Mouse (Mus musculus): ENCODE measurements around the gene Cracr2a. TPM values are rescaled to one million over a fixed set of nuclear protein-coding genes. Genes with fewer than 3 reads are reported as not detected.

Gene Cracr2a
- total RNA-seq, 2 experiments from 2014 or later = 5.2 to 6.5 TPM

DNA sequence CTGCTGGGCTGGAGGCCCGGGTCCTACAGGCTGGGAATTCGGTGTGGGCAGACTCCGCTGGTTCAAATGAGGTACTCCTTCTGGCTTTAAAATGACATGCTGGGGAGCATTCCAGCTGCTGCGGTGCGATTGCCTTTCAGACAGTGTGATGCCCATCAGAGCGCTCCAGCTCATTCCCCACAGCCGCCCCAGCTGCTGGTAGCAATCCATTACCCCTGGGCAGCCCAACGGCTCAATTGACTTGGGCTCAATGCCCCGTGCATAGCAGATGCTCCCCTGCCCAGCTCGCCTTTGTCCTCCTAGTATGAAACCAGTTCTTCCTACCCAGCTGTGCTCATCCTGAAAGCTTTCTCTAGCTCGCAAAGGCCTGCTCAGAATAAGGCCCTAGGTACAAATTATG lies 115.7 kb downstream of the Cracr2a start:
- ATAC-seq (replicated peaks; ENCODE audit: low FRiP score, low TSS enrichment, poor library complexity, severe bottlenecking) = no peak

DNA sequence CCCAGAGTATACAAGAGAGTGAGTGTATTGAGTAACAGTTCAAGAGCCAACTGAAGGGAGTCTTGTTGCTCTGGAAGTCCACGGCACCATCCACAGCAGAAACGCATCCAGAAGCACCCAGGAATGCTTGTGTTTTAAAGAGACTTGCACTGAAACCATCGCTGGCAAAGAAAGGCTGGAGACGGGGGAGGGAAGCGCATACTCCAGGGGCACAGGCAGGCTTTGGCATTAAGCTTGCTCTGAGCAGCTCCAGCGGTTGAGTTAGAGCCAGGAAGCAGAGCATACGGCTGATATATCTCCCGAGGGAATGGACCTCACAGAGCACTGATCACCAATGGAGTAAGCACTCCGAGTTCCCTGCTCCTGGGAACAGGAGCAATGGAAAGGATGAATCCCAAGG lies 117.2 kb downstream of the Cracr2a start:
- no peak for ATAC-seq (replicated peaks; ENCODE audit: low FRiP score, low TSS enrichment, poor library complexity, severe bottlenecking)

DNA sequence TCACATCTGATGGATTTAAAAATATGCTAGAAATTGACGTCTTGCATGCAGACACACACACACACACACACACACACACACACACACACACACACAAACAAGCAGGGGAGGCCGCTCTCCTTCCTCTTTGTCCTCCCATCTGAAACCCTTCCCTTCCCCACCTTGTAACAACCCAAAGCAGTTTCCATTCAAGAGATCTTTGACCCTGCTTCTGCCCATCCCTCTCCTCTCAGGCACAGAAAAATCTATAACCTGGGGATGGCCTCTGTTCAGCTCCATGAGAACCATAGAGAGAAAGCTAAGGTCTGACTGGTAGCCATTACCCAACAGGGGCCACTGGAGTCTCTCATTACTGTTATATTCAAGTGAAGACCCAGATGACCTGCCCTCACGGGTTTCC lies 117.9 kb downstream of the Cracr2a start:
- ATAC-seq (replicated peaks; ENCODE audit: low FRiP score, low TSS enrichment, poor library complexity, severe bottlenecking) = no peak

DNA sequence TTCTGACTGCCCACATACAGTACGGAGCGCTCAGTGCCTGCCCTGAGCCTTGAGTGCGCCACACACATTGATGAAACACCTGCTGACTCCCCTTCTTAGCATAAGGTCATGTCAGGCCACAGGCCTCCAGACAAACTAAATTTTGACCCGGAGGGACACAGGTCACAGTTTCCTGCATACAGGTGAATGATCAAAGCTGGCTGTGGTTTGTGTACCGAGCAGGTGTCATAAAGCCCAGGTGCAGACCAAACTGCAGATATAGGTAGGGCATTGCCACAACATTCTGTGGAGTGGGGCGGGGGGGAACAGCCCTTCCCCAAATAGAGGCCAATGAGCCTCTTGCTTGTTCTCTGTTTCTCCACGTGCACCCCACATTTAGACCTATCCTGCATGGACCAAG lies 119.6 kb downstream of the Cracr2a start:
- no peak for ATAC-seq (replicated peaks; ENCODE audit: low FRiP score, low TSS enrichment, poor library complexity, severe bottlenecking)

DNA sequence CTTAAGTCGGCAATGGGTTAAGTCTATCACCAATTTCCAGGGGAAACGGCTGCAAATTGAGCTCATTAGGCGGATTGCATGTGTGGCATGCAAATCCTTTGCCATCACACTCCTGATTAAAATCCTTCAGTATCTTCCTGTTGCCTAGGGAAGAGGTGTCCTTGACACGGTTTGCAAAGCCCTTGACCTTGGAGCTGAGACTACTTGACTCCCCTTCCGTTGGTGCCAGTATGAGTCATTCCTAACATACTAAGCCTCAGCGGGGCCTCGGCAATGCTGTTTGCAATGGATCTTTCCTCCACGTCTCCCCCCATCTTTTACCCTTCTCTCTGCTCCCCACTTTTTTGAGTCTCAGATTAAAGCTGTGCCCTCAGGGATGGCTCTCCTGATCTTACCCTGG lies 122.4 kb downstream of the Cracr2a start:
- no peak for ATAC-seq (replicated peaks; ENCODE audit: low FRiP score, low TSS enrichment, poor library complexity, severe bottlenecking)

DNA sequence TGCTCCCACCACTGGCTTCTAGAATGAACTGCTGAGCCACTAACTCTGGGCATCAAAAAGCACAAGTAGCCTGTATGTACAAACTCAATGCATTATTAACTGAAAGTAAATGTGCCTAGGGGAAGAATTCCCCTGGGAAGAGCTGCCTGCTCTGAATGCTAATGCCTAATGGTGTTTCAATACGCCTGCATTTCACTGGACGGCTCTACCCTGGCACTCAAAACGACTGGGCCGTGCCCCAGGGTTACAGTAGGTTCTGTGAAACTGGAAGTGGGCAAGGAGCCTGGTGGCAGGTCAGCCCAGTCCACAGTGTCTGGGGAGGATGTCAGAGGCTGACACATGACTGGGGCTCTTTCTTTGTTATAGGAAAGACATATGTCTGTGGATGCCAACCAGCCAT lies 123.8 kb downstream of the Cracr2a start:
- ATAC-seq (replicated peaks; ENCODE audit: low FRiP score, low TSS enrichment, poor library complexity, severe bottlenecking) = no peak

DNA sequence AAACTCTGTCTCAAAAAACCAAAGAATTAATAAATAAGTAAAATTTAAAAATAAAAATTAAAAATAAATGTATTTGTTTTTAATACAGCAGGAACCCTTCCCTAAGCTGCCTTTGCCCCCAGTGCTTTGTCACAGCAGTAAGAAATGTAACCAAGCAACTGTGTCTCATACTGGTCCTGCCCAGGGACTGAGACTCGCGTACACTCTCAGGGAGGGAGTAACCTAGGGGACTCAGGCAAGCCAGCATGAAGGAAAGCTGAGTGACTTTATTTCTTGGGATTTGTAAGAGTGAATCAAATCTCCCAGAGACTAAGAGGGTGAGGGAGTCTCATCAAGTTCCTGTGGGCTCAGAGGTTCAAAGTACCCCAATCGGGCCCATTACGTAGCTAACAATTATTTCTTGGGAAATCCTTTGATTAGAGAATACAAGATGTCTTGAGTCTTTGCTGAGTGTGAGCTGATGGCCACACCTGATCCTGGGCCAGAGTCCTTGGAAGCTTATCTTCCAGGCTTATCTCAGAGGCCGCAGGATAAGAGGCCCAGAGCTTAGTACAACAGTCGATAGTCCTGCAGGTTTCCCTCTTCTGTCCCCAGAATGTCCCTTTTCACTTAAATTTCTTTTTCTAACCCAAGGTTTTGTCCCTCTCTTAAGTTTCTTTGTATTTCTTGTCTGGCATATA lies 126.2 kb downstream of the Cracr2a start:
- no peak for ATAC-seq (replicated peaks; ENCODE audit: low FRiP score, low TSS enrichment, poor library complexity, severe bottlenecking)

DNA sequence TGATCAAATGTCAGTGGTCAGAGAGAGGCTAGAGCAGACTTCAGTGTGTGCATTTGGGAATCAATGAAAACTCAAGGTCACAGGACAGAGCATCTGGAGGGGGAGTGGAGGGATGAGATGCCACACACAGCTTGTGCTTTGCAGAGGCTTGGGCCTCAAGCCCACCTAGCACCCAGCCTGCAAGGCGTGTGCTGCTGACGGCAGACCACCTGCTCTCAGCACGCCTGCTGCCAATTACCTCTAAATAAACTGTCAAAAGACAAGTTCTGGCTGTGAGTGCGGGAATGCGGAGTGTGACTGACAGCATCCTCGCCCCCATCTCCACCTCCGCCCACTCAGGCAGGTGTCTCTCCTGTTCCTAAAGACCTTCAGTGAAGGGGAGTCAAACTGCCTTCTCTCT lies 131.2 kb downstream of the Cracr2a start:
- no peak for ATAC-seq (replicated peaks; ENCODE audit: low FRiP score, low TSS enrichment, poor library complexity, severe bottlenecking)

DNA sequence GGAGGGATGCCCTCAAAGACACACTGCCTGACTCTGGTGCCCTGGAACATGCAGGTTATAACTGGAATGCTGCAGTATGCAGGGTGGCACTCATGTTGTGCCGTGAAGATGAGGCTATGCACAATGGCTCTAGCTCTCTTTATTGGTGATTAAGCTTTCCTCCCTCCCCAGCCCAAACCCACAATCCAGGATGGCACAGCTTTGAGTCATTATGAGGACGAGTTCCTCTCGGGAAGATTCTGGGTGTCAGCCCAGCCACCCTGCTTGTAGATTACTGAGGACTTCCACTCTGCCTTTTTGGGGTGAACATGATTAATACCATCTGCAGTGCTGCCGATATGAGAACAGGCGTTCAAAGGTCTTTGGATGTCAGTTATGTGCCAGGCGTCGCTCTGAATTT lies 132.5 kb downstream of the Cracr2a start:
- ATAC-seq (replicated peaks; ENCODE audit: low FRiP score, low TSS enrichment, poor library complexity, severe bottlenecking) = no peak

DNA sequence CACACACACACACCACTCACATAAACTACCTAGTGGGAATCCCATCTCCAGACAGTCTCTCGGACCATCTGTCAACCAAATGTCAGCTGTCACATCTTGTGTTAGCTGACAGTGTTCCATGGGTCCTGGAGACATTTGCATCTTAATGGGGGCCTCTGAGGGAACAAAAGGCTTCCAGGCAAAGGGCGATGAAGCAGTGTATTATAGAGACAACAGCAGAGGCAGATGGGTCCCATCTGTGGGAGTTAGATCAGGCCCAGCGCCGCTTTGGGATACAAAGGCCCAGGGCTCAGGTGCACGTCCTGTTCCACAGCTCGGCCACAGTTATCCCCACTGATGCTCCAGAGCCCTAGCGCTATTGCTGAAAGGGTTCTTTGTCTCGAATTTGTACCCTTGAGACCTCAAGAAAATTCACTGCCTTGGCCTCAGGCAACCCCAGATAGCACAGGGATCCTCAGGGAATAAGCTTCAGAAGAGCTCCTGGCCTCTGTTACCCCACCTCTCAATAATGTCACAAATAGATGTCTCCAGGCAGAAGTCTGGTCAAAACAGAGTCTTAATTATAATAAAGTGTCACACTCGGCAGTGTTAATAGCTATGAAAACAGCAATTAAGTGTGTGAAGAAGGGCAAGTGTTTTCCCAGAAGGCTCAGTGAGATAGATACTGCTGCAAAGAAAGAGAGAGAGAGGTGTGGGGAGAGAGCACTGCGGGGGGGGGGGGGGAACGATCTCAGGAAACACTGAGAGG lies 140.1 kb downstream of the Cracr2a start:
- no peak for ATAC-seq (replicated peaks; ENCODE audit: low FRiP score, low TSS enrichment, poor library complexity, severe bottlenecking)

DNA sequence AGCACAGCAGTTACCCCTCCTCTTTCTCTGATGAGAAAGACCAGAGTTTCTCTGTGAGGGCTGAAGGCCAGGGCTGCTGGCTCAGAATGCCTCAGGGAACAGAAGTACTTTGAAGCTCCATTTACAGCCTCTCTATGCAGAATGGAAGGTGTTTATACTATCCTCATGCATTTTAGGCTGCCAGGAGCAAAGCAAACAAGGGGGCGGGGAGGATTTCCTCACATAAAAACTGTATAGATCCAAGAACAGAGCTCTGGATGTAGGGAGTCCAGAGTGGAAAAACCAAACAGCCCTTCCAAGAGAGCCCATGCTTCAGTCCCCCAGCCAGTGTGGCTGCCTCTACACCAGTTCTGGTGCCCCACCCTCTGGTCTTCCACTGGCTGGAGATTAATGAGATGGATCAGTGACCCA lies 147.1 kb downstream of the Cracr2a start:
- no peak for ATAC-seq (replicated peaks; ENCODE audit: low FRiP score, low TSS enrichment, poor library complexity, severe bottlenecking)

DNA sequence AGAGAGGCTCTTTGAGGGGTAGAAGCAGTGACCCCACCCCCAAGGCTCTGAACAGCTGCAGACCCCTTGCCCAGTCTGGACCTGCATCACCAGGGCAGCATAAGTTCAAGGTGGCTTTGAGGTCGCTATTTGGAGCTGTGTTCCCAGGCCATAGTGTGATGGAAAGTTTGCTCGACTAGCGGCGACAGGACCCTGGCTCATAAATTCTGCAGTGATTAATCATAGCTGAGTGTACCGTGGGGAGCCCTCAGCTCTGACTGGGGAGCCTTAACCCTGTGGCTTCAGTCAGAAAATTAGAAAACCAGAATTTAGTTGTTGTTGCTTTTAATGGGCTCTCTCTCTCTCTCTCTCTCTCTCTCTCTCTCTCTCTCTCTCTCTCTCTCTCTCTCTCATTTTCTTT lies 153.8 kb downstream of the Cracr2a start:
- no peak for ATAC-seq (replicated peaks; ENCODE audit: low FRiP score, low TSS enrichment, poor library complexity, severe bottlenecking)

DNA sequence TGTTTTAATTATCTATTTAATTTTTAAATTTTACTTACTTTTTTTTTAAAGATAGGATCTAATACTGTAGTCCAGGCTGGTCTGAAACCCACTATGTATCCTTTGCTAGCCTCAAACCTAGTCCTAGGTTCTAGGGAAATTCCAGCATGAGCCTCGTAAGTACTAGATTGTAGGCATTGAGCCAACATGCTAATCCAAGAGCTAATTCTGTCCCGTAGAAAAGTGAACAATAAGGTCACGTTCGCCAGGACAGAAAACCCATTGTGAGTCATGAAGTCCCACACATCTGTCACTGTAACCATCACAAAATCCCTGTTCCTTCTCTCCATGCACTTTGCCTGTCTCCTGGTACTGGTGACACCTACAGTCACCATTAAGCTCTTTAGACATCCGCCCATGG lies 154.3 kb downstream of the Cracr2a start:
- no peak for ATAC-seq (replicated peaks; ENCODE audit: low FRiP score, low TSS enrichment, poor library complexity, severe bottlenecking)

DNA sequence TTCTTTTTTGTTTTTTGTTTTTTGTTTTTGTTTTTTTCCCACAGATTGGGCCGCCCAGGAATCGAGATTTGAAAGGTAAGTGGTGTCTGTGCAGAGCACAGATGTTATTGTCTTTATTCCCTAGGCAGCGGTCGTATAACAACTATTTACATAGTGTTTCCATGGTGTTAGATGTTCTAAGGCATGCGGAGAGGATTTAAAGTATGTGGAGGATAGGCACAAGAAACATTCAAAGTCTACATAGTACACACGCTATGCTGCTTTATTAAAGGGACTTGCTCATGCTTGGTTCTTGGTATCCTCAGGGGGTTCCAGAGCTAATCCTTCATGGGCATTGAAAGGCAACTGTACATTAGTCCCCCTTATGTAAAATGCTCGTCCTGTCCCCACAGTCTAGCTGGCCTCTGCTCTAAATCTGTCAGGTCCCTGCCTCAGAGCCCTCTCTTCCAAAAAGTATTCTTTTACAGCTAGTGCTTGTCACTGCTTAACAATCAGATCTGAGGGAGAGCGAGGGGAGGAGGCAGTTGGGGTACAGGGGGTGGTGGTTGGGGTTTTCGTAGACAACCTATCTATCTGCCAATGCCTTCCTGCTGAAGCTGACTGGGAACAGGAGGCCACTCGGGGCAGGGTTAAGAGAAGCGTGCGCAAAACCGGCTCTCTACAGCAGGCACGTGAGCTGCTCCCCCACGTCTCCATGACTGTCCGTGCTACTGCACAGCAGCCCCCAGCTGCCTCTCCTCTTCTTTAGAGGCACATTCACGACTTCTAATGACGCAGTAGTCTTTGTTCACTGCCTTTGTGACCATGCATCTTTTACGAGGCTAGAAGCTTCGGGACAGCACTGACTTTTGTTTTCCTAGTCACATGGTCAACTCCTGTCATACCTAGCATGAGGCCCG lies 156.3 kb downstream of the Cracr2a start:
- ATAC-seq (replicated peaks; ENCODE audit: low FRiP score, low TSS enrichment, poor library complexity, severe bottlenecking) = no peak

DNA sequence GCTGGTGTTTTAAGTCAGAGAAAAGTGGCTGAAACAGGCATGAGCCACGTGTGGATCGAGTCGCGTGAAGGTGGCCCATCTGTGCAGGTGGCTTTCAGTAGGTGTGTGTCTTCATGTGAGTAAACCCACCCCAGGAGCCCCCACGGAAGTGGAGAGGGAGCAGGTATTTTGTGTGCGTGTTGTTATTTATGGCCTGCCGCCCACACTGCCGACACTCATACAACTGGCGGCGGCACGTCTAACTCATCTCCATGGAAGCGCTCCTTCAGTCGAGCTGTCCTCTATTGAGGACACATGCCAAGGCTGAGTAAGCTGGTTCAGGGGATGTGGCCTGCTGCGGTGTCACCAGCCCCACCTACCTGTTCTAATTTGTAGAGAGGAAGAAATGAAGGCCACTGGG lies 158.7 kb downstream of the Cracr2a start:
- no peak for ATAC-seq (replicated peaks; ENCODE audit: low FRiP score, low TSS enrichment, poor library complexity, severe bottlenecking)

DNA sequence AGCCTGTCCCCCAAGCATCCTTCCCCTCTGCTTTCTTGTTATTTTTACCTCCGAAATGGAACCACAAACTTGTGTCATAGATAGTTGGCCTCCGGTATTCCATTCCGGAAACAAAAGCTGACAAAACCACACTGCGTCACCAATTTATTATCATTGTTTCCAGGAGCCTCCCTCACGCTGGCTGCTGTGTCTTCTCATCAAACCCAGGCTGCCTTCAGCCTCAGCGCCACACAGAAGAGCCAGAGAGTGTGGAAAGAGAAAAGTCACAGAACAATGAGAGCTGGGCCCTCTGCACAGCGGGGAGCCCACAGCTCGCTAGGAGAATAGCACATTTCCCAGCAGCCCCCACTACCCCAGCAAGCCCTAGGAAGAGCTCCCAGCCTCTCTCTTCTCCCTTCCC lies 162.0 kb downstream of the Cracr2a start:
- no peak for ATAC-seq (replicated peaks; ENCODE audit: low FRiP score, low TSS enrichment, poor library complexity, severe bottlenecking)

Other genes with a start within 250 kb of the Cracr2a start
- 27.4 and 35.6 TPM in 2 replicates for gene Parp11, start 114.5 kb upstream of the Cracr2a start, total RNA-seq (2014; fragmentation: Nextera tagmentation)
- gene Parp11, start 114.5 kb upstream of the Cracr2a start, total RNA-seq (2017) = 15.2 and 20.3 TPM in 2 replicates
- gene Prmt8, start 208.1 kb downstream of the Cracr2a start, total RNA-seq (2014; fragmentation: Nextera tagmentation) = not detected in 2 replicates
- gene Prmt8, start 208.1 kb downstream of the Cracr2a start, total RNA-seq (2017) = not detected in 2 replicates

All from megakaryocyte-erythroid progenitor cell, adult 5-6 weeks (primary cell).